Mouse (Mus musculus) megakaryocyte, embryonic 14.5 days (primary cell): ENCODE measurements at regions not wholly inside any gene's neighbourhood (a gene's known extent, or its start where the extent isn't known, plus 50 kb on each side); places are given as distances from the start of the nearest gene placed in this dataset.

Experiments used
- H3K27me3 ChIP-seq: replicated peaks from 2 replicates; pipeline ENCODE3; 2012; ENCODE audit warnings: inconsistent platforms
- H3K36me3 ChIP-seq: replicated peaks from 2 replicates; pipeline ENCODE3; 2012; ENCODE audit warnings: low read length, inconsistent platforms, mixed read lengths
- H3K4me1 ChIP-seq: 2 replicates; pipeline ENCODE4 v1.6.1; 2012; ENCODE audit warnings: inconsistent platforms
- H3K4me3 ChIP-seq: replicated peaks from 2 replicates; pipeline ENCODE3; 2012; ENCODE audit warnings: moderate library complexity, mild to moderate bottlenecking, inconsistent platforms
- H3K9me3 ChIP-seq: 2 replicates; pipeline ENCODE4 v1.6.1; 2012; ENCODE audit warnings: inconsistent platforms
- FLI1 ChIP-seq: IDR thresholded peaks from 2 replicates; pipeline ENCODE4 v1.6.1; 2012; ENCODE audit warnings: low read length, inconsistent platforms, mixed read lengths
- GATA1 ChIP-seq: IDR thresholded peaks from 3 replicates; pipeline ENCODE4 v1.6.1; 2012; ENCODE audit warnings: mixed read lengths, low read length, inconsistent platforms, borderline replicate concordance

DNA sequence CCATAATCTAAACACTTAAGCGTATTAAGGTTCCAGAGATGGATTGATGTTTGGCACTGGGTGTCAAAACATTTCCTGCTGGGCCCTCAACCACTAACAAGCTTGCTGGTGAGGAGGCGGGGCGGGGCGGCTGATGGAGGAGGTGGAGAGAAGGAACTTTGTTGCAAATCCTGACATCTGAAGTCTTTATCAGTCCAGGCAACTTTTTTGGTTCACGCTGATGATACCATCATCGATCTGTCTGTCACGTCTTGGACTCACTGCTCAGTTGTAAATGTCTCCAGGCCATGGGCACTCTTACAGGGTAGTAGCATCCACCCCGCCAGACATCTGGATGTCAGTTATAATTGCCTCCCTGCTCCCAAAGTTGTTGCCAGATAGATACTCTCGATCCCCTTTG lies 321.8 kb downstream of the Mtx2 start:
- H3K27me3 ChIP-seq, result peaks cover 23% of the 10 kb centered on the region
- H3K4me1 ChIP-seq, result no peaks in the 10 kb centered on the region
- no peaks in the 10 kb centered on the region for H3K36me3 ChIP-seq
- no peak overlapping the region for H3K4me3 ChIP-seq
- no peaks in the 10 kb centered on the region for H3K9me3 ChIP-seq
- TF ChIP-seq FLI1 (no peak), GATA1 (no peak)

DNA sequence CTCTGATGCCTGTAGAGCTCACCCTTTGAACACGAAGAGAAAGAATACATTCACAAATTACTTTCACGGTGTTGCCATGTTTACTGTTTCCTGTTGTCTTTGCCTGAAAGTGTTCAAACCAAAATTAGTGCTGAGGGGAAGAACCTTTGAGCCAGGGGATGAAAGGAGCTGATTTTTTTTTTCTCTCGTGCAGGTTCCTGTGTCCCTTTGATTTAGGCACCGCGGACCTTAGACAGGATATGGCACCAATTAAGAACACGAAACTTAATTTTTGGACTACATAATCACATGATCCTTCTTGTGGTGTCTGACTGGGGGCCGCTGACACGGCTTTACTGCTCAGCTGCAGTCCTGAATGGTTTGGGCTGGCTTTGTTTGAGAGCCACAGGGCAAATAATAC lies 322.4 kb downstream of the Mtx2 start:
- Histone ChIP-seq H3K4me1 (no peaks in the 10 kb centered on the region), H3K4me3 (no peak overlapping the region), H3K9me3 (no peaks in the 10 kb centered on the region), H3K36me3 (no peaks in the 10 kb centered on the region), H3K27me3 (peaks cover 19% of the 10 kb centered on the region)
- TF ChIP-seq FLI1, result no peak
- no peak for TF ChIP-seq GATA1

DNA sequence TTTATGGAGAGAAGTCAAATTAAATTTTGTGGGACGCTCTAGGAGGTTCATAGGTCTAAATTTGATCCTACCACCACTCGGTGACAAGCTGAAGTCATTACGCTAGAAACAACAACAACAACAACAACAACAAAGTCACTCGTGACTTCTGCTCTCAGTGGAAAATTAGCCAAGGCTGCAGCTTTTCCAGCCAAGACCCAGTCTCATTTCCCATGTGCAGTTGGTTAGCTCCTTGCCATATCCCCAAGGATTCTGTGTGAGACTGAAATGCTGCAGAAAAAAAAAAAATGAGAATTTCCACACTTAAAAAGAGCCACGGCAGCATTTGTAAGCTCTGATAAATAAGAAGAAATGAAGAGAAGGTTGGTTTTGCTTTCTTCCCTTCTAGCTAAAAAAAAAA lies 323.4 kb downstream of the Mtx2 start:
- Histone ChIP-seq H3K36me3 (no peaks in the 10 kb centered on the region), H3K4me1 (no peaks in the 10 kb centered on the region), H3K27me3 (peaks cover 17% of the 10 kb centered on the region), H3K4me3 (no peak overlapping the region), H3K9me3 (no peaks in the 10 kb centered on the region)
- TF ChIP-seq GATA1, result no peak
- no peak for TF ChIP-seq FLI1

DNA sequence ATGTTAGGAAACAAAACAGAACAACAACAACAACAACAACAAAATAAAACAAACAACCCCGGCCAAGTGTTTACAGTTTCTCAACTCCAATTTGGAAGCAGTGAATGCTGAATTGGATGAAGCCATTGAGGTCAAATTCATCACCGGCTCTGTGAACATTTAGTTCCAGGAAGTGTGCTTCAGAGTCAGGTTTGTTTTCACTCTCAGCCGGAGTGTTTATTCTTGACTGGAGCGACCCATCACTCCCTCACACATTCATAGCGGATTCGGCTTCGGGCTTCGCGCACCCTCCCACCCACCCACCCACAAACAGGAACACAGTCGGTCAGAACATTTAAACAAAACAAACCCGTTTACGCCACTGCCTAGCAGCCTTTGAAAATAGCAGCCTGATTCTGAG lies 324.0 kb downstream of the Mtx2 start:
- Histone ChIP-seq H3K36me3 (no peaks in the 10 kb centered on the region), H3K27me3 (peaks cover 16% of the 10 kb centered on the region), H3K4me3 (no peak overlapping the region), H3K4me1 (no peaks in the 10 kb centered on the region), H3K9me3 (no peaks in the 10 kb centered on the region)
- no peak for TF ChIP-seq GATA1
- no peak for TF ChIP-seq FLI1

DNA sequence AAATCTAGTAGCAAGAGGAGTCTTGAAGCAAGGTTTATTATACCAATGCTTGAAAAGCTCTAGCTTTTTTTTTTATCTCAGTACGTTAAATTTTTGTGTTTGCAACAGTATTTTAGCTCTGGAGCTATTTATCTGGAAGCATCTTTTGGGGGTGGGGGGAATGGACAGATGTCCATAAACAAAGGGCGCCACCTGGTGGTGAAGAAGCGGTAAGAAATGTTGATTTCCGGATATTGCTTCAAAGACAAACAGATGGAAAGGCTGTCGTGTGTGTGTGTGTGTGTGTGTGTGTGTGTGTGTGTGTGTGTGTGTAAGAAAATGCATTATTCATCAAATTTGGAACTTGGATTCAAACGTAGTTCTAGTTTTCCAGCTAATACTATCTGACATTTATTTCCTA lies 325.4 kb downstream of the Mtx2 start:
- Histone ChIP-seq H3K36me3 (no peaks in the 10 kb centered on the region), H3K4me1 (no peaks in the 10 kb centered on the region), H3K27me3 (peaks cover 13% of the 10 kb centered on the region), H3K9me3 (no peaks in the 10 kb centered on the region), H3K4me3 (no peak overlapping the region)
- TF ChIP-seq FLI1, result no peak
- TF ChIP-seq GATA1, result no peak

DNA sequence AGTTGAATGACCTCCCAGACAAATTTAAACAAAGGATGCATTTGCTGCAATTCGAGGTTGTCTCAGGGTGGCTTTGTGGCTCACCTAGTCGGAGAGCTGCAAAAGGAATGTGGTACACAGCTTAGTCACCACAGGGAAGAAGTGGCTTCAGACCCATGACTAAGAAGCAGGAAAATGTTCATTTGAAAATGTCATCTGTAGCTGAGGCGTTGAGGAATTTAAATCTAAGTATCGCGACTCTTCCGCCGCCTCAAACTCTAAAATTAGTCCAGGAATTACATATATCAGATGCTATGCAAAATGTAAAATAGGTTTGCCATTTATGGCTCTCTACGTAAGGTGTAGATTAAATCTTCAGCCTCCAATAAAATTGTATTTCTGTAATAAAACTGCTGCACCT lies 325.9 kb downstream of the Mtx2 start:
- H3K27me3 ChIP-seq, result peaks cover 10% of the 10 kb centered on the region
- no peaks in the 10 kb centered on the region for H3K4me1 ChIP-seq
- no peaks in the 10 kb centered on the region for H3K36me3 ChIP-seq
- H3K9me3 ChIP-seq, result no peaks in the 10 kb centered on the region
- TF ChIP-seq GATA1 (no peak), FLI1 (no peak)
- no peak overlapping the region for H3K4me3 ChIP-seq

DNA sequence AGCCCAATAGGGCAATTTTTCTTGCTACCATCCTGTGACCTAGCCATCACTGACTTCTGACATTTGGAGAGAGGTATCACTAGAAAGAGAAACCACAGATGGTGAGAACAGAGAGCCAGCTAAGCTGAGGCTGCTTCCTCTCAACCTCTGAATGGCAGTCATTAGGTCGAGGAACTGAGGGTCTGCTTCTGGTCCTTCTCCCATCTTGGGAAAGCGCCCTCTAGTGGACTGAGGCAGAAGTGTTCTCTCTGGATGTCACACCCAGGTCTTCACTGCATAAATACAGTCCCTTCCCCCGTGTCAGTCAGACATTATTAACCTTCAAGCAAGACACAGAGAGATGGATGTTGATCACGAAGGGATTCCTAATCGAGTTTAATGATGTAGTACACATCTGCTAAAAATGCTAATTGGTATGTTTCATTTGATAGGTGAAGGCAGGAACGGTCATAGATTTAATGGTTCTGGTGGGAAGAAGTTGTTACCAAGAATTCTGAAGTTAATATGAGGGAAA lies 326.9 kb downstream of the Mtx2 start:
- TF ChIP-seq GATA1 (no peak), FLI1 (no peak)
- Histone ChIP-seq H3K36me3 (no peaks in the 10 kb centered on the region), H3K27me3 (peaks cover 8% of the 10 kb centered on the region), H3K9me3 (no peaks in the 10 kb centered on the region), H3K4me1 (no peaks in the 10 kb centered on the region), H3K4me3 (no peak overlapping the region)

DNA sequence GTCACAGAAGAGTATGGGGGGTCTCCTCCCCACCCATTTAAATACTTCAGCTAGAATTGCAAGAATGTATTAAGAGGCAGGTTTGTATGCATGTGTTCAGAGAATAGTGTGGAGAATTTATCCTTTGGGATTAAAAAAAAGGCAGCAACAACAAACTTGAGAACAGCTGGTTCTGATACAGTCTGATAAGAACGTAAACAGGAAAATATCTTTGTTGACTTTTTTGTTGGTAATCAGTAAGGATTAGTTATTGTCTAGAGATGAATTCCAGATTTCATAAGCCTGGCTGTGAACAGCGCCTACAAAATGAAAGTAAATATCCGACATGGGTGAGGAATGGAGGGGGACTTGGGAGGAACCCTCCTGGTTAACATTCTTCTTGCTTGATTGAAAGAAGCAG lies 328.8 kb downstream of the Mtx2 start:
- H3K9me3 ChIP-seq, result no peaks in the 10 kb centered on the region
- no peaks in the 10 kb centered on the region for H3K36me3 ChIP-seq
- TF ChIP-seq FLI1 (no peak), GATA1 (no peak)
- peaks cover 9% of the 10 kb centered on the region for H3K27me3 ChIP-seq
- no peaks in the 10 kb centered on the region for H3K4me1 ChIP-seq
- no peak overlapping the region for H3K4me3 ChIP-seq

DNA sequence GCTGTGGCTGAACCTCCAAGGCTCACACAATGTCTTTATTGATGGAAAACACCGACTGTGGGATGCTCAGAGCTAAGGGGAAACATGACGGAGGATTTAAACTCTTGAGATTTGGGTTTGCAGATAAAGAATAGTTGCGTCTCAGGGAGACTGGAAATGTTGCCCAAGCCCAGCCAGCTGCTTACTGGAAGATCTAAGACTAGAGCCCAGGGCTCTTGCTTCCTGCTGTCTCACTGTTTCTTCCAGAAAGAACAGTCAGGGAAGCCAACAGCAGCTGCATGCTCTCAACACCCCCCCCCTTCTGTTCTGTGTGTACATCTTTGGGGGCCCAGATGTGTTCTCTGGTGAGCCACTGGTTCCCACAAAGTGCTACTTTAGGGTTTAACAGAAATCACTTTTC lies 333.0 kb downstream of the Mtx2 start:
- Histone ChIP-seq H3K36me3 (no peaks in the 10 kb centered on the region), H3K27me3 (peaks cover 3% of the 10 kb centered on the region), H3K4me1 (no peaks in the 10 kb centered on the region), H3K4me3 (no peak overlapping the region), H3K9me3 (no peaks in the 10 kb centered on the region)
- TF ChIP-seq GATA1, result no peak
- no peak for TF ChIP-seq FLI1

DNA sequence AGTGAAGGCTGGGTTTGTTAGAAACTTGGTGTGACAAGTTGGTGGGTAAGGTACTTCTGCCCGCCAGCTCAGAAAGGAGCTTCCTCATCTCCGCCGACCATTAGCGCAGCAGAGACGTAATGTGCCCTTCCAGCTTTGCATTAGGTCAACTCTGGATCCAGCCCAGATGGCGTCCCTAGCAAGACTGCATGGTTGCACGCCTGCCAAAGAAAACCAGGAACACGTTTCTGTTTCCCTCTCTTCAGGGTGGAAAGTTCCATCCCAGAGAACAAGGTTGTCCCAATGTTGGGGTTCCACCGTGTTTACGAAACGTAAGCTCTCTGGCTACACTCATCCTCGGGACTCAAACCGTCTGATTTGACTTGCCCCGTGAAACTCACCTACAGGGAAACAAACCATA lies 335.5 kb downstream of the Mtx2 start:
- Histone ChIP-seq H3K4me3 (no peak overlapping the region), H3K4me1 (no peaks in the 10 kb centered on the region), H3K9me3 (no peaks in the 10 kb centered on the region), H3K27me3 (peaks cover 2% of the 10 kb centered on the region), H3K36me3 (no peaks in the 10 kb centered on the region)
- TF ChIP-seq GATA1 (no peak), FLI1 (no peak)

DNA sequence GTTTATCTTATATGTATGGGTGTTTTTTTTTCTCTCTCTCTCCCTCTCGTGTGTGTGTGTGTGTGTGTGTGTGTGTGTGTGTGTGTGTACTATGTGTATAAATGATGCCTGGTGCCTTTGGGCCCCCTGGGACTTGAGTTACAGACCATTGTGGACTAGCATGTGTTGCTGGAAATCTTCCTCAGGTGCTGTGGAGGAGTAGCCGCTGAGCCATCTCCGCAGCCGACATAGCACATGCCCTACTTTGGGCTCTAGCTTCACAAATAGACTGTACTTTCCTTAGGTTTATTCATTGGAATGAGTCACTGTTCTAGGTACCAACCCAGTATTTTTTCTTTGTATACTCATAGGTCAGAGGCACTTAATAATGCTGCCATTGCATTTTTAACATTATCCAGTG lies 339.4 kb downstream of the Mtx2 start:
- H3K9me3 ChIP-seq, result no peaks in the 10 kb centered on the region
- peaks cover 2% of the 10 kb centered on the region for H3K27me3 ChIP-seq
- no peaks in the 10 kb centered on the region for H3K36me3 ChIP-seq
- H3K4me3 ChIP-seq, result no peak overlapping the region
- no peaks in the 10 kb centered on the region for H3K4me1 ChIP-seq
- no peak for TF ChIP-seq FLI1
- no peak for TF ChIP-seq GATA1
